Mouse (Mus musculus): ENCODE results near the gene Papss2.

GRCm38 (mm10) chr19:32611386-32612092 lies 15.9 kb downstream of the Papss2 start:
- TF ChIP-seq CTCF (IDR thresholded peaks at IDR 0.05; ENCODE audit: borderline replicate concordance, insufficient read depth, low read depth, low read length): no peak
- TF ChIP-seq POLR2A (IDR thresholded peaks at IDR 0.05; ENCODE audit: borderline replicate concordance, insufficient read depth, low read length): no peak

Data from cerebellum, adult 2 months (tissue).